Mouse (Mus musculus): ENCODE results near the gene Rpl19. TPM values are rescaled to one million over a fixed set of nuclear protein-coding genes. Genes with fewer than 3 reads are reported as not detected.

Rpl19 gene
- polyA plus RNA-seq, 1 experiment from 2014 or later = 655 TPM

- 0% methylated on average over 18 of the region's 18 CpGs for WGBS
- H3K27me3 ChIP-seq (replicated peaks) = no peaks in the 10 kb centered on the region
- H3K4me2 ChIP-seq = peak overlapping the region; percentile 92
- no peaks in the 10 kb centered on the region for H3K9me3 ChIP-seq (replicated peaks)
- H3K36me3 ChIP-seq = peaks cover 30% of the 10 kb centered on the region
- no peak for ATAC-seq (ENCODE audit: low FRiP score)
- peak overlapping the region; percentile 97 for H3K4me3 ChIP-seq (replicated peaks)
- H3K27ac ChIP-seq (replicated peaks) = peak overlapping the region; percentile 94
- peak overlapping the region; percentile 99 for H3K9ac ChIP-seq (replicated peaks)
- H3K4me1 ChIP-seq = peaks cover 31% of the 10 kb centered on the region
These were observed 783 bp downstream of the Rpl19 start for GRCm38 (mm10) chr11:98027297-98027688.

- Histone ChIP-seq H3K4me3 (replicated peaks) (peak overlapping the region; percentile 97), H3K4me2 (peak overlapping the region; percentile 92), H3K9ac (replicated peaks) (peak overlapping the region; percentile 99), H3K27me3 (replicated peaks) (no peaks in the 10 kb centered on the region), H3K9me3 (replicated peaks) (no peaks in the 10 kb centered on the region), H3K4me1 (peaks cover 31% of the 10 kb centered on the region), H3K36me3 (peaks cover 30% of the 10 kb centered on the region), H3K27ac (replicated peaks) (peak overlapping the region; percentile 94; the same call in 1 of the 2 replicates)
- ATAC-seq (ENCODE audit: low FRiP score) = no peak
- WGBS = 27% methylated on average over 7 of the region's 7 CpGs
These were observed 1.3 kb downstream of the Rpl19 start for GRCm38 (mm10) chr11:98027785-98028184.

DNA sequence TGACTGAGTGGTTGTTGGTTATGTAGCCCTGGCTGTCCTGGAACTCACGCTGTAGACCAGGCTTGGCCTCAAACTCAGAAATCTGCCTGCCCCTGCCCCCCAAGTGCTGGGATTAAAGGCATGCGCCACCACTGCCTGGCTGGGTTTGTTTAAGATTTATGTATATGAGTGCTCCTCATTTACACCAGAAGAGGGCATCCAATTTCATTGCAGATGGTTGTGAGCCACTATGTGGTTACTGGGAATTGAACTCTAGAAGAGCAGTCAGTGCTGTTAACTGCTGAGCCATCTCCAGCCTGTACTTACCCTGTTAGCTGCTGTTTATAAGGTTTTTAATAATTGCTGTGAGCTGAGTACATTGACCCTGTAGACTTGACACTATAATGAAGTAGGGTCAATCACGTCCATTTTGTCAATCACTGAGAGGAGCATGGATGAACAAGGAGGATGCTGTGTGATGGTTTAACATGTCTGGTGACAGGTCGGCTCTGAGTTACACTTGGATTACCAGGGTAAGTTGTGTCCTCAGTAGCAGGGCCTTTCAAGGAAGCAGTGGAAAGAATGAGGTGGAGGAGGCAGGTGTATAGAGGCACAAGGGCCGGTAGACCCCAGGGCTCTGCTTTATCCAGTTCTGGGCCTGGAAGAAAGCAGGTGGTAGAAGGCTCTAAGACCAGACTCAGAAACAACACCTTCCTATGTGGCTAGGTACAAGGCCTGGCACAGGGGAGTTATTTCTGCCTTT lies 4.4 kb downstream of the Rpl19 start:
- Histone ChIP-seq H3K4me1 (peaks cover 29% of the 10 kb centered on the region), H3K27me3 (replicated peaks) (0 out of 2 replicates have a peak, but pooled peaks cover 5% of the 10 kb centered on the region), H3K9ac (replicated peaks) (no peak overlapping the region), H3K4me2 (no peak overlapping the region), H3K4me3 (replicated peaks) (no peak overlapping the region), H3K27ac (replicated peaks) (no peak overlapping the region), H3K36me3 (peaks cover 30% of the 10 kb centered on the region), H3K9me3 (replicated peaks) (no peaks in the 10 kb centered on the region)
- WGBS = 43% methylated on average over 5 of the region's 5 CpGs
- no peak for ATAC-seq (ENCODE audit: low FRiP score)

- peaks cover 32% of the 10 kb centered on the region for H3K4me1 ChIP-seq
- ATAC-seq (ENCODE audit: low FRiP score) = no peak
These were observed 4.9 kb downstream of the Rpl19 start for GRCm38 (mm10) chr11:98031443-98031770.

DNA sequence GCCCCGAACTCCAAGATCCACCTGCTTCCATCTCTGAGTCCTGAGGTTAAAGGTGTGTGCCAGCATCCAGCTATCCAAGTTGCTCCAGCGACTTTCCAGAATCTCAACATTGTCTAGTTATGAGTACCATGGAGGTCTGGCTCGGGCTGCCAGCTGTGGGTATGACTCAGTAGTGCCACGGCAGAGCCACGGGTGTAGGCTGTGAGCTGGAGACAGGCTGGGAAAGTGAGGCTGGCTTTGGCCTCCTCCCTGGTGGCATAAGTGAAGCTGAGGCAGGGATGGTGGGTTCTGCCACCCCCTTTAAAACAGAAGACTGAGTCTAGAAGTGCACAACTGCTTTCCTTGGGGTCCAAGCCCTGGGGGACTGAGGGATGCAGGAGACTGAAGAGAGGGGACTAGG lies 7.6 kb downstream of the Rpl19 start:
- no peak for ATAC-seq (ENCODE audit: low FRiP score)

More at GRCm38 (mm10) chr11:98031443-98031770, 4.9 kb downstream of the Rpl19 start:
- Histone ChIP-seq H3K27me3 (replicated peaks) (0 out of 2 replicates have a peak, but pooled peaks cover 5% of the 10 kb centered on the region), H3K4me3 (replicated peaks) (no peak overlapping the region), H3K9ac (replicated peaks) (no peak overlapping the region), H3K9me3 (replicated peaks) (no peaks in the 10 kb centered on the region), H3K36me3 (peaks cover 30% of the 10 kb centered on the region), H3K27ac (replicated peaks) (no peak overlapping the region), H3K4me2 (no peak overlapping the region)
- 3% methylated on average over 5 of the region's 5 CpGs for WGBS

GRCm38 (mm10) chr11:98034840-98035239 lies 8.3 kb downstream of the Rpl19 start:
- Histone ChIP-seq H3K9ac (replicated peaks) (no peak overlapping the region), H3K27ac (replicated peaks) (peak overlapping the region; percentile 41; the same call in 1 of the 2 replicates), H3K4me2 (peak overlapping the region; percentile 11; the same call in 1 of the 2 replicates), H3K36me3 (peaks cover 14% of the 10 kb centered on the region), H3K4me1 (peaks cover 21% of the 10 kb centered on the region), H3K27me3 (replicated peaks) (0 out of 2 replicates have a peak, but pooled peaks cover 11% of the 10 kb centered on the region), H3K9me3 (replicated peaks) (no peaks in the 10 kb centered on the region), H3K4me3 (replicated peaks) (no peak overlapping the region)
- WGBS = 9% methylated on average over 4 of the region's 4 CpGs
- ATAC-seq (ENCODE audit: low FRiP score) = no peak

More for the DNA sequence above, 7.6 kb downstream of the Rpl19 start:
- H3K27me3 ChIP-seq (replicated peaks) = 0 out of 2 replicates have a peak, but pooled peaks cover 11% of the 10 kb centered on the region
- peaks cover 21% of the 10 kb centered on the region for H3K4me1 ChIP-seq
- peaks cover 22% of the 10 kb centered on the region for H3K36me3 ChIP-seq
- 89% methylated on average over 5 of the region's 5 CpGs for WGBS
- no peak overlapping the region for H3K4me2 ChIP-seq
- no peak overlapping the region for H3K27ac ChIP-seq (replicated peaks)
- H3K9me3 ChIP-seq (replicated peaks) = no peaks in the 10 kb centered on the region
- no peak overlapping the region for H3K4me3 ChIP-seq (replicated peaks)
- no peak overlapping the region for H3K9ac ChIP-seq (replicated peaks)

DNA sequence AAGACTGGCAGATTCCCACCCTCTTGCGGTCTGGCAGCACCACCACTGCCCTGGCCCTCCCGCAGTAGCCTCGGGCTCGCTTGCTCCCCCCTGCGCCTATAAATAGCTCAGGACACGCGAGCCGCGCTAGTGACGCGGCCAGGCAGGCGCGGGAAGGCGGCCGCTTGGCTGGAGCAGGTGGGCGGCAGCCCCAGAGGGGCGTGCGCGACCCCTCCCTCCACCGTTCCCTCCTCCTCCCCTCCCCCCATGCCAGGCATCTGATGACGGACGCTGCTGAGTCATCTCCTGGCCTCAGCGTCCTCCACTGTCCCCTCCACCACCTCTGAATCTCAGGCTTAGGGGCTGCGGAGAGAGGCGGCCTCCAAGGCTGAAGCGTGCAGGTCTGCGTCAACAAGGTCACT lies 9.5 kb downstream of the Rpl19 start:
- peaks cover 21% of the 10 kb centered on the region for H3K4me1 ChIP-seq
- H3K4me3 ChIP-seq (replicated peaks) = peak overlapping the region; percentile 37
- no peaks in the 10 kb centered on the region for H3K9me3 ChIP-seq (replicated peaks)
- H3K36me3 ChIP-seq = peaks cover 4% of the 10 kb centered on the region
- peak; percentile 71 for ATAC-seq (ENCODE audit: low FRiP score)
- 0 out of 2 replicates have a peak, but pooled peaks cover 11% of the 10 kb centered on the region for H3K27me3 ChIP-seq (replicated peaks)
- peak overlapping the region; percentile 11; the same call in 1 of the 2 replicates for H3K27ac ChIP-seq (replicated peaks)
- peak overlapping the region; percentile 77 for H3K4me2 ChIP-seq
- H3K9ac ChIP-seq (replicated peaks) = peak overlapping the region; percentile 48
- 1% methylated on average over 27 of the region's 27 CpGs for WGBS

DNA sequence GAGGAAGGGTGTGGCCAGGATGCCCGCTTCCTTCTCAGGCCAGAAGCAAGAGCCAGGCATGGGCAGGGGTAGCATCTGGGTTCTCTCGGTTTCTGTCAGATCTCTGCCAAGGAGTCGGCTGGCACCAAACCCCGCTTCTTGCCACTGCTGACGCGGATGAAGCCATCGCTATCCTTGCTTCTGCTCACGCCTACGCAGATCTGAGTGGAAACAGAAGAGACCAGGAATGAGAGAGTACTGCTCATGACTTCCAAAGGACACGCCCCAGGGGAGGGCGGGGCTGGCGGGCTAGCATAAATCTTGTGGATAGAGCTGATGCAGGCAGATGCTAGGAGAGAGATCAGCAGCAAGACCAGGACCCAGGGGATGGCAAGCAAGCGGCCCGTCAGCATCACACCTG lies 11.4 kb downstream of the Rpl19 start:
- no peaks in the 10 kb centered on the region for H3K36me3 ChIP-seq
- H3K4me1 ChIP-seq = peaks cover 21% of the 10 kb centered on the region
- H3K4me2 ChIP-seq = no peak overlapping the region
- H3K9me3 ChIP-seq (replicated peaks) = no peaks in the 10 kb centered on the region
- WGBS = 64% methylated on average over 14 of the region's 14 CpGs
- H3K27me3 ChIP-seq (replicated peaks) = 0 out of 2 replicates have a peak, but pooled peaks cover 11% of the 10 kb centered on the region
- no peak overlapping the region for H3K27ac ChIP-seq (replicated peaks)
- H3K4me3 ChIP-seq (replicated peaks) = no peak overlapping the region
- no peak overlapping the region for H3K9ac ChIP-seq (replicated peaks)
- no peak for ATAC-seq (ENCODE audit: low FRiP score)

DNA sequence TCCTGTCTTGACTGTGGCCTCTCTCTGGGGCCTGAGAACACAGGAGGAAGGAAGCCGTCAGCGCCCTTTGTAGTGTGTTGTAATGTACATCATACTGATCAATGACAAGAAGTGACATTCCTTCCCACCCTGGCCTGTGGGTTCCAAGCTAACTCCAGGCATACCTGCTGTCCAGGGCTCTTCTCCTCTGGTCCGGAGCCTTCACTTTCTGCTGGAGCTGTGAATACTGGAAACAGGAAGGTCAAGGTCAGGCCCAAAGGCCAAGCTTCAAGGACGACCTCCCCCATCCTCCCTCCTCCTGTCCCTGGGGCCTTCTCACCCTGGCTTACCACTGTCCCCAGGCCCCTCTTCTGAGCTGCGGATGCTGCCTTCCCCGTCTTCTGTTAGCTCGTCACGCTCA lies 14.5 kb downstream of the Rpl19 start:
- H3K4me2 ChIP-seq = no peak overlapping the region
- ATAC-seq (ENCODE audit: low FRiP score) = no peak
- no peaks in the 10 kb centered on the region for H3K36me3 ChIP-seq
- no peaks in the 10 kb centered on the region for H3K9me3 ChIP-seq (replicated peaks)
- H3K4me3 ChIP-seq (replicated peaks) = no peak overlapping the region
- peaks cover 7% of the 10 kb centered on the region for H3K4me1 ChIP-seq
- H3K27ac ChIP-seq (replicated peaks) = no peak overlapping the region
- 0 out of 2 replicates have a peak, but pooled peaks cover 6% of the 10 kb centered on the region for H3K27me3 ChIP-seq (replicated peaks)
- no peak overlapping the region for H3K9ac ChIP-seq (replicated peaks)
- WGBS = 71% methylated on average over 8 of the region's 8 CpGs

GRCm38 (mm10) chr11:98042741-98043140 lies 16.2 kb downstream of the Rpl19 start:
- 79% methylated on average over 6 of the region's 6 CpGs for WGBS
- ATAC-seq (ENCODE audit: low FRiP score) = no peak
- Histone ChIP-seq H3K9ac (replicated peaks) (no peak overlapping the region), H3K27ac (replicated peaks) (no peak overlapping the region), H3K9me3 (replicated peaks) (no peaks in the 10 kb centered on the region), H3K27me3 (replicated peaks) (no peaks in the 10 kb centered on the region), H3K4me2 (no peak overlapping the region), H3K4me1 (peaks cover 4% of the 10 kb centered on the region; the same call in 1 of the 2 replicates), H3K4me3 (replicated peaks) (no peak overlapping the region), H3K36me3 (no peaks in the 10 kb centered on the region)

DNA sequence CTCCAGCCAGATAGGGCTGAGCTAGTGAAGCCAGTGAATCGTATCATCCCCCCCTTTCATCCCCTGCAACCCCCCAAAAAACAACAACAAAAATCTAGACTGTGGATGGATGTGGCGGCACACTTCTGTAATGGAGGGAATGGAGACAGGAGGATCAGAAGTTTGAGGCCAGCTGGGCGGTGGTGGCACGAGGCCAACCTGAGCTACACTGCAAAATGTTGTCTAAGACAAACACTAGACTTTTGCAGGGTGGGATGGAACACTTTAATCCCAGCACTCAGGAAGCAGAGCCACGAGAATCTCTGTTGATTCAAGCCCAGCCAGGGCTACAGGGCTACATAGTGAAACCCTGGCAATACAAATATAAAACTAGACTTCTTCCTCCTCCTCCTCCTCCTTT lies 17.6 kb downstream of the Rpl19 start:
- Histone ChIP-seq H3K9ac (replicated peaks) (no peak overlapping the region), H3K4me2 (no peak overlapping the region), H3K27me3 (replicated peaks) (peaks cover 5% of the 10 kb centered on the region), H3K27ac (replicated peaks) (no peak overlapping the region), H3K36me3 (no peaks in the 10 kb centered on the region), H3K4me1 (peaks cover 5% of the 10 kb centered on the region; the same call in 1 of the 2 replicates), H3K9me3 (replicated peaks) (no peaks in the 10 kb centered on the region), H3K4me3 (replicated peaks) (no peak overlapping the region)
- 73% methylated on average over 5 of the region's 5 CpGs for WGBS
- ATAC-seq (ENCODE audit: low FRiP score) = no peak

DNA sequence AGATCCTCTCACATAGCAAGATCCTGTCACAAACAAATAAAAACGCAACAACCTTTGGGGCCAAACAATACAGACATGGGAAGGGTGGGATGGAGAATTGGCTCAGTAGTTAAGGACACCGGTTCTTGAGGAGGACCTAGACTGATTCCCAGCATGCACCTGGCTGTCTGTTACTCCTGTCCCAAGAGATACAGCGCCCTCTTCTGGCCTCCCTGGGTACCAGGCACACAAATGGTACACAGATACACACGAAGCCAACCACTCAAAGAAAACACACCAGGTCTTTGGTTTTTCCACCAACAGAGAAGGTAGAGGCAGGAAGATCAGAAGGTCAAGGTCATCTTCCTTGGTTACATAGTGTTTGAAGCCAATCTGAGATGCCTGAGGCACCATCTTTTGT lies 19.1 kb downstream of the Rpl19 start:
- peaks cover 15% of the 10 kb centered on the region for H3K27me3 ChIP-seq (replicated peaks)

More for the DNA sequence above, 19.1 kb downstream of the Rpl19 start:
- ATAC-seq (ENCODE audit: low FRiP score) = no peak
- H3K4me2 ChIP-seq = no peak overlapping the region
- H3K9ac ChIP-seq (replicated peaks) = no peak overlapping the region
- peaks cover 12% of the 10 kb centered on the region; the same call in 1 of the 2 replicates for H3K4me1 ChIP-seq
- no peak overlapping the region for H3K27ac ChIP-seq (replicated peaks)
- no peak overlapping the region for H3K4me3 ChIP-seq (replicated peaks)
- 64% methylated on average over 4 of the region's 4 CpGs for WGBS
- no peaks in the 10 kb centered on the region for H3K36me3 ChIP-seq
- H3K9me3 ChIP-seq (replicated peaks) = no peaks in the 10 kb centered on the region

Data from neural tube, embryonic 15.5 days (tissue).